Mouse (Mus musculus): ENCODE data around the gene Cyp2t4. TPM values are rescaled to one million over a fixed set of nuclear protein-coding genes. Genes with fewer than 3 reads are reported as not detected.

The Cyp2t4 gene
- polyA plus RNA-seq, 1 experiment from 2014 or later = 0.27 TPM

- no peaks in the 10 kb centered on the region; the same call in 1 of the 2 replicates for H3K36me3 ChIP-seq (ENCODE audit: control insufficient read depth, insufficient read depth, low read length)
- H3K4me2 ChIP-seq (ENCODE audit: low read depth, low read length, severe bottlenecking) = no peak overlapping the region
- DNase-seq (ENCODE audit: low spot score) (no peak), ATAC-seq (replicated peaks; ENCODE audit: low FRiP score) (no peak)
- no peaks in the 10 kb centered on the region for H3K9me3 ChIP-seq (ENCODE audit: control insufficient read depth, low read length)
- 96% methylated on average over 5 of the region's 5 CpGs for WGBS
- no peaks in the 10 kb centered on the region for H3K27me3 ChIP-seq (ENCODE audit: control insufficient read depth, insufficient read depth, low read length)
- no peak overlapping the region for H3K4me3 ChIP-seq (ENCODE audit: low read depth, low read length)
- no peak overlapping the region for H3K27ac ChIP-seq (ENCODE audit: low read depth, low read length)
- H3K9ac ChIP-seq (ENCODE audit: low read length) = no peak overlapping the region
- H3K4me1 ChIP-seq (replicated peaks; ENCODE audit: control insufficient read depth, insufficient read depth, low read length) = peaks cover 20% of the 10 kb centered on the region
Observed at GRCm38 (mm10) chr7:27168371-27168770, 14.9 kb downstream of the Cyp2t4 start.

- H3K4me3 ChIP-seq (ENCODE audit: low read depth, low read length) = no peak overlapping the region
- no peaks in the 10 kb centered on the region for H3K9me3 ChIP-seq (ENCODE audit: control insufficient read depth, low read length)
- DNase-seq (ENCODE audit: low spot score) (no peak), ATAC-seq (replicated peaks; ENCODE audit: low FRiP score) (no peak)
- no peak overlapping the region for H3K9ac ChIP-seq (ENCODE audit: low read length)
- H3K36me3 ChIP-seq (ENCODE audit: control insufficient read depth, insufficient read depth, low read length) = no peaks in the 10 kb centered on the region
- H3K4me2 ChIP-seq (ENCODE audit: low read depth, low read length, severe bottlenecking) = no peak overlapping the region
- 89% methylated on average over 3 of the region's 3 CpGs for WGBS
- no peaks in the 10 kb centered on the region for H3K27me3 ChIP-seq (ENCODE audit: control insufficient read depth, insufficient read depth, low read length)
- no peak overlapping the region for H3K27ac ChIP-seq (ENCODE audit: low read depth, low read length)
- peaks cover 2% of the 10 kb centered on the region; the same call in 1 of the 2 replicates for H3K4me1 ChIP-seq (replicated peaks; ENCODE audit: control insufficient read depth, insufficient read depth, low read length)
Observed at GRCm38 (mm10) chr7:27170981-27171380, 17.5 kb downstream of the Cyp2t4 start.

- Histone ChIP-seq H3K27me3 (ENCODE audit: control insufficient read depth, insufficient read depth, low read length) (no peaks in the 10 kb centered on the region), H3K4me2 (ENCODE audit: low read depth, low read length, severe bottlenecking) (no peak overlapping the region), H3K27ac (ENCODE audit: low read depth, low read length) (no peak overlapping the region), H3K4me1 (replicated peaks; ENCODE audit: control insufficient read depth, insufficient read depth, low read length) (0 out of 2 replicates have a peak, but pooled peaks cover 3% of the 10 kb centered on the region), H3K4me3 (ENCODE audit: low read depth, low read length) (no peak overlapping the region), H3K9me3 (ENCODE audit: control insufficient read depth, low read length) (no peaks in the 10 kb centered on the region), H3K36me3 (ENCODE audit: control insufficient read depth, insufficient read depth, low read length) (no peaks in the 10 kb centered on the region), H3K9ac (ENCODE audit: low read length) (no peak overlapping the region)
- WGBS = 94% methylated on average over 15 of the region's 15 CpGs
- DNase-seq (ENCODE audit: low spot score) = no peak
- no peak for ATAC-seq (replicated peaks; ENCODE audit: low FRiP score)
Observed at GRCm38 (mm10) chr7:27174496-27174895, 21.0 kb downstream of the Cyp2t4 start.

GRCm38 (mm10) chr7:27174896-27175295, 21.4 kb downstream of the Cyp2t4 start:
- Histone ChIP-seq H3K36me3 (ENCODE audit: control insufficient read depth, insufficient read depth, low read length) (no peaks in the 10 kb centered on the region), H3K9me3 (ENCODE audit: control insufficient read depth, low read length) (no peaks in the 10 kb centered on the region), H3K4me3 (ENCODE audit: low read depth, low read length) (no peak overlapping the region), H3K27me3 (ENCODE audit: control insufficient read depth, insufficient read depth, low read length) (no peaks in the 10 kb centered on the region), H3K27ac (ENCODE audit: low read depth, low read length) (no peak overlapping the region), H3K4me1 (replicated peaks; ENCODE audit: control insufficient read depth, insufficient read depth, low read length) (0 out of 2 replicates have a peak, but pooled peaks cover 4% of the 10 kb centered on the region), H3K4me2 (ENCODE audit: low read depth, low read length, severe bottlenecking) (no peak overlapping the region), H3K9ac (ENCODE audit: low read length) (no peak overlapping the region)
- no peak for ATAC-seq (replicated peaks; ENCODE audit: low FRiP score)
- no peak for DNase-seq (ENCODE audit: low spot score)
- 94% methylated on average over 7 of the region's 7 CpGs for WGBS

GRCm38 (mm10) chr7:27177942-27178323, 24.4 kb downstream of the Cyp2t4 start:
- H3K4me3 ChIP-seq (ENCODE audit: low read depth, low read length) = peak overlapping the region; percentile 66
- no peaks in the 10 kb centered on the region for H3K27me3 ChIP-seq (ENCODE audit: control insufficient read depth, insufficient read depth, low read length)
- H3K9ac ChIP-seq (ENCODE audit: low read length) = peak overlapping the region; percentile 58
- no peak for DNase-seq (ENCODE audit: low spot score)
- H3K36me3 ChIP-seq (ENCODE audit: control insufficient read depth, insufficient read depth, low read length) = no peaks in the 10 kb centered on the region
- no peaks in the 10 kb centered on the region for H3K9me3 ChIP-seq (ENCODE audit: control insufficient read depth, low read length)
- H3K4me1 ChIP-seq (replicated peaks; ENCODE audit: control insufficient read depth, insufficient read depth, low read length) = 0 out of 2 replicates have a peak, but pooled peaks cover 4% of the 10 kb centered on the region
- peak; percentile 8; the same call in 1 of the 2 replicates for ATAC-seq (replicated peaks; ENCODE audit: low FRiP score)
- WGBS = 27% methylated on average over 4 of the region's 4 CpGs
- peak overlapping the region; percentile 51 for H3K4me2 ChIP-seq (ENCODE audit: low read depth, low read length, severe bottlenecking)
- peak overlapping the region; percentile 78 for H3K27ac ChIP-seq (ENCODE audit: low read depth, low read length)

- Histone ChIP-seq H3K4me3 (ENCODE audit: low read depth, low read length) (peak within 1 kb of the TSS; percentile 66), H3K27me3 (ENCODE audit: control insufficient read depth, insufficient read depth, low read length) (no peaks in the 10 kb centered on the region), H3K27ac (ENCODE audit: low read depth, low read length) (peak within 1 kb of the TSS; percentile 78), H3K4me2 (ENCODE audit: low read depth, low read length, severe bottlenecking) (peak within 1 kb of the TSS; percentile 51), H3K36me3 (ENCODE audit: control insufficient read depth, insufficient read depth, low read length) (no peaks in the 10 kb centered on the region), H3K4me1 (replicated peaks; ENCODE audit: control insufficient read depth, insufficient read depth, low read length) (0 out of 2 replicates have a peak, but pooled peaks cover 4% of the 10 kb centered on the region), H3K9ac (ENCODE audit: low read length) (peak within 1 kb of the TSS; percentile 58), H3K9me3 (ENCODE audit: control insufficient read depth, low read length) (no peaks in the 10 kb centered on the region)
- ATAC-seq (replicated peaks; ENCODE audit: low FRiP score) = peak; percentile 99
- DNase-seq (ENCODE audit: low spot score) = peak; percentile 99
- under 1% methylated on average over 52 of the region's 53 CpGs for WGBS
Observed at GRCm38 (mm10) chr7:27178324-27179216, 25.1 kb downstream of the Cyp2t4 start, which contains the start of gene Rab4b. Gene Rab4b, minus strand, starts transcription at chr7:27178896.

GRCm38 (mm10) chr7:27179217-27179918, 25.9 kb downstream of the Cyp2t4 start:
- peaks cover 1% of the 10 kb centered on the region; the same call in 1 of the 2 replicates for H3K36me3 ChIP-seq (ENCODE audit: control insufficient read depth, insufficient read depth, low read length)
- H3K27me3 ChIP-seq (ENCODE audit: control insufficient read depth, insufficient read depth, low read length) = no peaks in the 10 kb centered on the region
- H3K4me1 ChIP-seq (replicated peaks; ENCODE audit: control insufficient read depth, insufficient read depth, low read length) = 0 out of 2 replicates have a peak, but pooled peaks cover 4% of the 10 kb centered on the region
- H3K27ac ChIP-seq (ENCODE audit: low read depth, low read length) = peak overlapping the region; percentile 4; the same call in 1 of the 2 replicates
- peak overlapping the region; percentile 29; the same call in 1 of the 2 replicates for H3K4me2 ChIP-seq (ENCODE audit: low read depth, low read length, severe bottlenecking)
- ATAC-seq (replicated peaks; ENCODE audit: low FRiP score) (no peak; the same call in 1 of the 2 replicates), DNase-seq (ENCODE audit: low spot score) (no peak)
- 49% methylated on average over 16 of the region's 16 CpGs for WGBS
- no peak overlapping the region for H3K9ac ChIP-seq (ENCODE audit: low read length)
- H3K4me3 ChIP-seq (ENCODE audit: low read depth, low read length) = peak overlapping the region; percentile 66
- H3K9me3 ChIP-seq (ENCODE audit: control insufficient read depth, low read length) = no peaks in the 10 kb centered on the region

- Histone ChIP-seq H3K27ac (ENCODE audit: low read depth, low read length) (no peak overlapping the region), H3K9me3 (ENCODE audit: control insufficient read depth, low read length) (no peaks in the 10 kb centered on the region), H3K9ac (ENCODE audit: low read length) (no peak overlapping the region), H3K4me2 (ENCODE audit: low read depth, low read length, severe bottlenecking) (no peak overlapping the region), H3K4me3 (ENCODE audit: low read depth, low read length) (no peak overlapping the region), H3K36me3 (ENCODE audit: control insufficient read depth, insufficient read depth, low read length) (peaks cover 7% of the 10 kb centered on the region), H3K27me3 (ENCODE audit: control insufficient read depth, insufficient read depth, low read length) (no peaks in the 10 kb centered on the region), H3K4me1 (replicated peaks; ENCODE audit: control insufficient read depth, insufficient read depth, low read length) (0 out of 2 replicates have a peak, but pooled peaks cover 4% of the 10 kb centered on the region)
- DNase-seq (ENCODE audit: low spot score) (no peak), ATAC-seq (replicated peaks; ENCODE audit: low FRiP score) (no peak)
- 74% methylated on average over 5 of the region's 5 CpGs for WGBS
Observed at GRCm38 (mm10) chr7:27180036-27180435, 26.5 kb downstream of the Cyp2t4 start.
